Mouse (Mus musculus): ENCODE results near the gene Olfr73.
"Not testable (repeated sequence)": the region's sequence is repeated elsewhere in the genome, so short reads cannot be mapped to it uniquely, and the experiment has no call there.

Olfr73 gene

DNA sequence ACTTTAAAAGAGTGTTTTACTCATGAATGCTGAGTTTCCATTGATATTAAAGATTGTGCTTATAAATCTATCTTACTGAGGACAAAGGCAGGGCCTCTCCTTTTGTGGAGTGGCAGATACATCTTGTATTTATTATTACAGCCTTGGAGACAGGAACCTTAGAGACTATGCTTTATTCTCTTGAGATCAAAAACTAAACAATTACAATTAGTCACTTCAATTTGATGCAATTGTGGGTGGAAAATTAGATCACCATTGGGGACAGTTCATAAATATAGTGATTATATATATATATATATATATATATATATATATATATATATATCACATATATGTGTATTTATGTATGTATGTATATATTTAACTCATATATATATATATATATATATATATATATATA lies at the start of gene Olfr73:
TSS of gene Olfr73 (minus strand) at position 101 of the 400 bp plus-strand sequence.
- no peak for DNase-seq (ENCODE audit: low spot score in 2 of 2)

GRCm38 (mm10) chr2:88071730-88072129 lies 34.2 kb upstream of the Olfr73 start, which contains the start of gene Olfr1163:
TSS of gene Olfr1163 (minus strand) at chr2:88071830.
- no peak for DNase-seq (ENCODE audit: low spot score in 2 of 2)

- DNase-seq (ENCODE audit: low spot score in 2 of 2) = no peak
Measured at GRCm38 (mm10) chr2:88063587-88063986, 26.1 kb upstream of the Olfr73 start.

DNA sequence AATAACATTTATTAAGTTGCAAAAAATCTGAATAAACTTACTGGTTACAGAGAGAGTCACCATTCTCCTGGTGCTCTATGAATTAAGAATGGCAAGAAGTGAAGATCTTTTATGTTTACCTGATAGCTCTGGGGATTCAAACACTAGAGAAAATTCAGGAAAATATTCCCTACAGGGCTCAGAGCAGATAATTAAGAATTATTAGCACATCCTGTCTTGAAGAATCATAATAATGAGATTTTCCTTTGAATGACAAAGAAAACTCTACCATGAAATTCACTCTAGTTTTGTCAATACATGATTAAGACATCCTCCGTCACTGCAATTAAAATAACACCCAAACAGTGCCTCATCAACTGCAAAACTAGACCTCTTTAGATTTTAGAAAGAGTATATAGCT lies 13.5 kb upstream of the Olfr73 start, which contains the start of gene Olfr1162:
TSS of gene Olfr1162 (minus strand) at position 101 of the 400 bp plus-strand sequence.
- no peak for DNase-seq (ENCODE audit: low spot score in 2 of 2)

- not testable (repeated sequence) for DNase-seq (ENCODE audit: low spot score in 2 of 2)
Measured at GRCm38 (mm10) chr2:88022474-88022873, 15.0 kb downstream of the Olfr73 start, which contains the start of gene Olfr1161. TSS of gene Olfr1161 (plus strand) at chr2:88022774.

DNA sequence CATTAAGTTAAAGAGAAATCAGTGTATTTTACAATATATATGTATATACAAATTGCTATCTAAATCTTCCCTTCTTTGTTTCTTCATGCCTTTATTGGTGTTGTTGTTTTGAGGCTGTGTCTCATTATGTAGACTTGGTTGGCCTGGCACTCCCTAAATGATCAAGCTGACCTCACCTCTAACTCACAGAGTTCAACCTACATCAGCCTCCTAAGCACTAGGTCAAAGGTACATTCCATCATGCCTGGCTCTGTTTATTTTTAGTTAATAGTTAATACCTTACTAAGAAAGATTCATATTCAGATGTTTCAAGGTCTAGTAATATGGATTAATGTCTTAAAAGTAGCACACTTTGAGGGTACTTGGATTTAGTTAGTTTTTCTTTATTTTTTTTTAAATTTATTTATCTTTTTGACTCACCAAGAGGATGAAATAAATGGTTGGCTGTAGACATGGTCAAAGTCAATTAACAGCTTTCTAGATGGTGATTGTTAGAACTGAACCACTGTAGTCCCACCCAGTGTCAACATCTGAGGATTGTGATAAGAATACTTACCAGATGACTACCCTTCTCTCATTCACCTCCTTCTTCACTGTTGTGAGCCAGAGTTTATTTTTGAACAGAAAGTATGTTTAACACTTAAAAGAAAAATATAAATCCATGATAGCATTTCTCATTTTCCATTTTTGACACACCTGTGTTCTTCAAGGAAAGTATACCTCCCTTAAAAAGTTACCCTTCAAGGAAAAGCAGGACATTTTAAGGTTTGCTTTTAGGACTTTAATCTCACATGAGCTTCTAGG lies 29.8 kb downstream of the Olfr73 start, which contains the start of gene Olfr1160:
TSS of gene Olfr1160 (minus strand) at position 754 of the 804 bp plus-strand sequence.
- no peak for DNase-seq (ENCODE audit: low spot score in 2 of 2)

DNA sequence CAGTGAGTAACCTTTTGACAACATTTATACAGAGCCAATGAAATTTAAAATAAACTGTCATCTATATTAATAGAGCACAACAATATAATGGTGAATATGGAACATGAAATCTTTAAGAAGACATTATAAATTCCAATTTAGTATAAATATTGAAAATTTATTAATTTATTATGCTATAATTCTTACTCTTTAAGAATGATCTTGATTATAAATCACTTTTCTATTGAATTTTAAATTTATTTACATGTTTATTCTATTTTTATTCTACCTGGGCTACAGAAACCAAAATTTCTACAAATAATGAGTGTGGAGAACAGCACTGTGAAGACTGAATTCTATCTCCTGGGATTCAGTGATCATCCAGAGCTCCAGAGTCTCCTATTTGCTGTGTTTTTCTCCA lies 47.7 kb downstream of the Olfr73 start, which contains the start of gene Olfr1158:
TSS of gene Olfr1158 (plus strand) at position 301 of the 400 bp plus-strand sequence.
- no peak for DNase-seq (ENCODE audit: low spot score in 2 of 2)
